Mouse (Mus musculus) bone marrow, adult 2 months (tissue): ENCODE data around the gene Hoxa7.

Source experiments
- CTCF ChIP-seq: fragments of 200-500 bp; IDR thresholded peaks from 2 replicates; pipeline ENCODE4 v1.5.1; 2011; ENCODE audit warnings: low read length, control low read depth; ENCODE audit not compliant: control insufficient read depth, insufficient read depth
- POLR2A ChIP-seq: fragments of 200-500 bp; IDR thresholded peaks from 2 replicates; pipeline ENCODE4 v1.6.1; 2011; ENCODE audit warnings: low read depth, mild to moderate bottlenecking, control low read depth, low read length, borderline replicate concordance; ENCODE audit not compliant: control insufficient read depth

DNA sequence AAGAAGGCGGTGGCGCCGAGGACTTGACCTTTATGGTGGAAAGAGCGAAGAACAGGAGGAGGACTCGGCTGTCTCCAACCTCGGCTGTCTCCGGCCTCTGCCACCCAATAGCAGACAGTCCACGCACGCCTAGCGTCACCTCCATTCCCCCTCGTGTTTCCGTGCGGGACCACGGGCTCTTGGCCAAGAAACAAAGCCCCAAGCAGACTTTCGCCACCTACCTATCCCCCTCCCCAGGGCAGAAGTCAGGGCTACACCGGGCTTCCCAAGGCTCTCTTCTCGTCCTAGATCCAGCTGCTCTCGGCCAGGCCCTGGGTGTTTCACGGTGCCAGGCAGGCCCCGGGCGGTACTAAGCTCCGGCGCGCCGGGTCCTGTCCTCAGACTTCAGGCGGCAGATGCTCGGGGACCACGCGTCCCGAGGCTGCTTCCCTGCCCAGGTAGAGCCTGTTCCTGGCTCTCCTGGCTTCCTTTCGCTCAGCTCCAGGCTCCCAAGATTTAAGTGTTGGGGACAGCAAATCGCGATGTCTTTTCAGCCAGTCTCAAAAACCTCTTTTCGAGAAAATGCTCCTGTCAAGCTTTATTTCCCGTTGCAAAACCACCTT is 31.2 kb upstream of the Hoxa7 start:
- no peak for TF ChIP-seq CTCF
- no peak for TF ChIP-seq POLR2A
